Mouse (Mus musculus) brain, embryonic 14.5 days (tissue): ENCODE data around the gene Ackr2. TPM values are rescaled to one million over a fixed set of nuclear protein-coding genes. Genes with fewer than 3 reads are reported as not detected.

Experiments
- DNase-seq: peaks from one replicate; pipeline ENCODE4 v3.0.0-alpha.2; 2011; ENCODE audit warnings: low read depth
- CTCF ChIP-seq: fragments of 200-500 bp; IDR thresholded peaks from 2 replicates; pipeline ENCODE4 v1.5.1; 2012; ENCODE audit warnings: inconsistent platforms, mild to moderate bottlenecking, moderate library complexity, borderline replicate concordance; ENCODE audit not compliant: insufficient read depth, insufficient read length; ENCODE audit errors: extremely low read depth
- POLR2A ChIP-seq: fragments of 200-500 bp; IDR thresholded peaks from 2 replicates; pipeline ENCODE4 v1.6.1; 2012; ENCODE audit warnings: mild to moderate bottlenecking, inconsistent platforms, borderline replicate concordance; ENCODE audit not compliant: poor library complexity, insufficient read depth, insufficient read length, severe bottlenecking; ENCODE audit errors: extremely low read depth
- polyA plus RNA-seq: library from polyadenylated mRNA; depleted of rRNA; stranded (reverse); fragments of >200 nt; gene quantifications from 2 replicates; pipeline ENCODE4 v1.2.3, GENCODE M21; 2012; rRNA removed

Gene Ackr2
- 2.1 TPM in 2 replicates for polyA plus RNA-seq

DNA sequence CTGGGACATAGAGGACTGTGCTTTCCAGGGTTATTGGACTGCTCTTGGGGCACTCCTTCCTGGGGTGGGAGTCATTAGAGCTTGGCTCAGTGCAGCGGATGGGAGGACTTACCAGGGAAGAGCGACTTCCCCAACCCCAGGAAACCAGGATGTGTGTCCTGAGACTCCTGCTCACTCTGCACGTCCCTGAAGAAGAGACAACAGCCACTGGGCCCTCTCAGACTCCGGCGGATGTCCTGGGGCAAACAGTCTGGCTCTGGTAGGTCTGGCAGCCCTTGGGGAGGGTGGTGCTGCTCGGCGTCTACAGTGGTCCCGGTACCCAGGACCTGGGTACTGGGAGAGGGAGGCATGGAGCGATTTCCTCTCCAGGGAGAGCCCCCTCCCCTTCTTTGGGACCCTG is at the start of gene Ackr2:
Gene Ackr2 (plus strand): TSS at position 111 of the 400 bp plus-strand sequence.
- no peak for DNase-seq
- no peak for TF ChIP-seq POLR2A
- no peak for TF ChIP-seq CTCF

DNA sequence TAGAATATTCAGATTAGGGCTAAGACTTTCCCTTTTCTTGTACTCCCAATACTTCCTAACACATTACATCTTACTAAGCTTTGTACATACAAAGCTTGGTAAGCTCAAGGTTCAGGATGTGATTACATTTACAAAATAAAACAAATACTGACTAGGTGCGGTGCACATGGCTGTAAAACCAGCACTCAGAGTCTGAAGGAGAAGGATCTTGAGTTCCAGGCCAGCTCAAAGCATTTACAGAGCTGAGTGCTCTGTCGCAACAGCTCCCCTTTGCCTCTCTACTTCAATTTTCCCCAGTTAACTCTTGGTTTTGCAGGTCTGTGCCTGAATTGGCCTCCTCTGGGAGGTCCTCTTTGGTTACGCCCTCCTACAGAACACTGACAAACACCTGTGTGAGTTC is 43.9 kb upstream of the Ackr2 start:
- DNase-seq, result no peak
- no peak for TF ChIP-seq POLR2A
- no peak for TF ChIP-seq CTCF

DNA sequence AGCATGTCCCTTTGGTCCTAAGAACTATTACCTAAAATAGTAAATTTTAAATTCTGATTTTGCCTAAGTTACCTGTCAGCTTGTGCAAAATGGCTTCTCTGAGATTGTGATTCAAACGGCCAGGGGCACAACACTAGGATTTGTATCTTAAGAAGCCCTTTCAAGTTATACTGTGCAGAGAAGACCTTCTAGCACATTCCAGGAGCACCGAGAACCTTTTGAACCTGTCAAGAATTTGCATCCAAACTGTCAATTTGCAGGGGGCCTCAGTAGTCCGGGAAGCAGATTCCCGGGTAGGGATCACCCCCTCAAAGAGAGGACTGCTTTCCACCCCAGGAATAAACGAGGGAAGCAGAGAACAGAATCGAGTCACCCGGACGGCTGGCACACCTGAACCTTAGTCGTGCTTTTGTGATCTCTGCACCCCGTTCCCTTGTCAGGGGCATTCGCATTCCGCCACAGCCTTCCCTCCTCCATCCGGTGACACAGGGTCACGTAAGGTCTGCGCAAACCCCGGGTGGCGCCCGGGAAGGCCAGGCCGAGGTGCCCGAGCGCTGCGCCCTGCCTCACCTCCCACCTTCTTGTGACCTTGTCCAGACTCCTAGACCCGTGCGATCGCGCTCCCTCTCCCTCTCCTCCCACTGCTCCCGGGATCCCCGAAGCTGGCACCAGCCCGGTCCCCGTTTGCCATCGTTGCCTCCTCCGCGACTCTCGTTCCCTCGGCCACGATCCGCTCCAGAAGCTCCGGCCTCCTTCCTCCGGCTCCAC is 41.3 kb upstream of the Ackr2 start:
- peak; percentile 30 for DNase-seq
- TF ChIP-seq POLR2A (no peak), CTCF (no peak)

DNA sequence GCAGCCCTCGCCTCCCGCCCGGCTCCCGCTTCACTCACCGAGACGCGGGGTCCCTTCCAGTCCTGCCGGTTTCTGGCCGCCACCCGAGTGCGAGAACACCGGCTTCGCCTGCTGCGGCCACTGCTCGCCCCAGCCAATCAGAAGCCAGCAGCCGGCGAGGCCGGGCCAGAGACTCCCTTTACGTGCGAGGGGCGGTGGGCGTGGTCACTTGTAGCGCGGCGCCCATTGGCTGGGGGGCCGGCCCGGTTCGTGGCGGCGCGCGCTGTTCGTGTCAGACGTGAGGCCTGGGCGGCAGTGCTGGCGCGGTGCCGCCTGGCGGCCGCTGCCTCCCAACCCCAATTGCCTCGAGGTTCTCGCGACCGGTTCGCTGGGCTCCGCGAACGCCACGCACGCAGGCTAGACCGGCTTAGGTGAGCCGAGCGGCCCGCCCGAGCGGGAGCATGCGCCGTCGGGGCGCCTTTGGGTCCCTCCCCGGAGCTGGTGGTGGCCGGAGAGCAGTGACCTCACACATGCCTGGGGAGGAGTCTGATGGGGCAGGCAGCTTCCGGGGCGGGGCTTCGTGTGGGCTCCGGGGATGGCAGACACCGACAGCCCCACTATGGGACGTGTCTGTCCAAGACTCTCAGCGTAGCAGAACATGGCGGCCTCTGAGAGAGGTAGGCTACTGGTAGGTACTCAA is 40.5 kb upstream of the Ackr2 start:
- DNase-seq, result peak; percentile 99
- TF ChIP-seq CTCF (peak; percentile 34; the same call in 1 of the 2 replicates), POLR2A (peak; percentile 63)

DNA sequence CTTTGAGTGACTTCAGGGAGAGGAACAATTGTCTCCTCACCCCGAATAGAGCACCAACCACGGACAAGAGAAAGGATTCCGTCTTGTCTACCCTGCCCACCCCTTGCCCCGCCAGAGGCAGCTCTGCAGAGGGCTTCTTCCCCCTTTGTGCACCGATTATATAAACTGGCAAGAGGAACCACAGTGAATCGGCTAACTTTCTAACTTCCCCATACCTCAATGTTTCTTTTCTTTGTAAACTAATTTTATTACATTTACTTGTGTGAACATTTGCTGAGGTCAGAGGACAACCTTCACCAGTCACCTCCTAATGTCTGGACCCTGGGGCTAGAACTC is 40.0 kb upstream of the Ackr2 start, which contains the start of gene Higd1a:
Gene Higd1a (minus strand): TSS at position 210 of the 336 bp plus-strand sequence.
- DNase-seq, result no peak
- TF ChIP-seq CTCF (no peak), POLR2A (no peak)

DNA sequence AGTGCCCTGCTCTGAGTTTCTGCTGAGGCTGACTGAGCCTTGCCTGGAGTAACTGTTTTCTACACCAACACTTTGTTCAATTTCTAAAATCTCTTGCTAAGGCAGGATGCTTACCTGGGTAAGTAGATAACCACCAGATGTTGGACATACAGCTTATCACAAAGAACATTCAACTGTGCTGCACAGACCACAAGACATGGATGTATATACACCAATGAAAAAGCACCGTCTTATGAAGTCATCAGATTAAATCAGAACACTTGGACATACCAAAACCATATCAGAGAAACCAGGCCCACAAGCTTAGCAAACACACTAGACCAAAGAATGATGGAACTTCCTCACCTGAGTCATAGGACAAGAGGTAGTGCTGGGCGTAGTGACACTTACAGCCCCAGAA is 38.8 kb upstream of the Ackr2 start:
- no peak for DNase-seq
- TF ChIP-seq POLR2A (no peak), CTCF (no peak)

DNA sequence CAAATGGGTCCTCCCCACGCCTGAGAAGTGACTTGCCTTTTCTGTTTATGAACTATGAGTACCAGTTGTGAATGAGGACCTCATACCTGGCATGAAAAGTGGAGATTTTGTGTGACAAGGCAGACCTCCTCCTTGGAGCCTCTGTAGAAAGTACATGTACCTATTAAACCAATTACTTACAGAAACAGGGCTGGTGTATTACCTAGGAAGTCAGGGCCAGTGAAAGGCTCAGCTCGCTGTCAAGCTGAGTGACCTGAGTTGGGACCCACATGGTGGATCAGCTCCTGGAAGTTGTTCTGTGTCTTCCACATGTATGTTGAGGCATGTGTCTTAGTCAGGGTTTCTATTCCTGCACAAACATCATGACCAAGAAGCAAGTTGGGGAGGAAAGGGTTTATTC is 37.2 kb upstream of the Ackr2 start:
- TF ChIP-seq POLR2A, result no peak
- no peak for TF ChIP-seq CTCF
- no peak for DNase-seq

DNA sequence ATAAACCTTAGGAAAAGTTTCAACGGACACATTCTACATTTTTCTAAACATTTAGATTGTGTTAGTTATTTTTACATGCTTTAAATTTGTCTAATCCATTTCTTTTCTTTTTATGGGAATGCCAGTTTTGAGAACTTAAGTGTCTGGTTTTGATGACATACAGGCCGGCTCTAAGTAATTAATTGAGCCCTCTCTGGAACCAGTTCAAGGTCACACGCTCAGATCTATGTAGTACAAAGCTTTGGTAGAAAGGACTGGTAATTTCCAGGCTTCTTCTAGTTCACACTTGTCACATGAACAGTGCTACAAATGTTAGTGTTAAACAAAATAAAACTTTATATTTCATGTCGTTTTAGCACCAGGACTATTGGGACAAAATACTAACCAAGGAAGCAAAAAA is 33.3 kb upstream of the Ackr2 start:
- DNase-seq, result no peak
- TF ChIP-seq CTCF (no peak), POLR2A (no peak)

DNA sequence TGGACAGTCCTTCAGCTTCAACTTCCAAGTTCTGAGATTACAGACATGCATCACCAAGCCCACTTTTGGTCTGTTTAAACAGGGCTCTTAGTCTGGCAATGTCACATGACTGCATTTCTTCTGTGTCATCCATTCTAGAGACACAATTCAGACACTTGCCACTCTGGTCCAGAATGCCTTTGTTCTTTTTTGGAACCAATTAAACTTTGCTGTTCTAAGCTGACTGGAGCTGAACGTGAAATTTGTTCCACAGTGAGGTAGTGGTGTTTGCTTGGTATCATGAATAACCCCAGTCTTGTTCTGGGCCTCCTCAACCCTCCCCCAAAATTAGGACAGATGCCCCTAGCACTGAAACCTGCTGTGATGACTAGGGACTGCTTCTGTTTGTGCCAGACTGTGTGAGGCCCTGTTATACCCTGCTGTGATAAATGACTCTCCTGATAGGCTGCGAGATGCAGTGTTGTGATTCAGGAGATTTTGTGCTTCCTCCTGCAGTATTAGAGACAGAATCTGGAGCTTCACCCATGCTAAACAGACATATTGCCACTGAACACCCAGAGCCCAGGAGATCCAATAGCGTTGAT is 32.6 kb upstream of the Ackr2 start:
- peak; percentile 44 for DNase-seq
- TF ChIP-seq CTCF (no peak), POLR2A (no peak)

DNA sequence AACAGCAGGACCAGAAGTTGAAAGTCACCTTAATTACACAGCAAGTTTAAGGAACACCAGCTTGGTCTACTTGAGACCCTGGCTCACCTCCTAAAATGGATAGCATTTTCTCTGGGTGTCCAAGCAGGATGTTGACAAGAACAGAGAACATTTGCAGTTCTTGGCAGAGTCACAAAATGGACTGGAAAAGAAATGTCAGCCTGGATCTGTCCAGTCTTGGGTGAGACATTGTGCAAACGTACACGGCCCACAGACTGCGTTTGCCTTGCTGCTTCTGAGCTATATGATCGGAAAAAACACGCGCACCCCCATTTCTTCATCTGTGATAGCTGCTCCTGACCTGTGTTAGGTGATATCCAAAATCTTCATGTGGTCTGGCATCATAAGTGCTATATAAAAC is 30.5 kb upstream of the Ackr2 start:
- TF ChIP-seq CTCF (no peak), POLR2A (no peak)
- DNase-seq, result no peak

DNA sequence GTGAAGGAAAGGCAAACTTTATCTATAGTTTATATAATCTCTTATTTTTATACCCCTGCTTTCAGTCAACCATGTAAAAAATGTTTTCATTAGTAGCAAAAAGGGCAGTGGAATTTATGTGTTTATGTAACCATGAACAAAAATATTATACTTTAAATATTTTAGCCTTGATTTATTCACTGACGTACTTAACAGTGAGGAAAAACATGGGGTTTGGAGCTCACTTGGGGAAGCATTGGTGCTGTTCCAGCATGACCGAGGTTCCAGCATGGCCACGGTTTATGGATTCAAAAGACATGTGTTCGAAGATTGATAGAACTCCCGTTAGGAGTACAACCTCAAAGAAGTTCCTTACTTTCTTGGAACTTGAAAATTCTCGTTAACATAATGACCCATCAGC is 29.9 kb upstream of the Ackr2 start:
- DNase-seq, result no peak
- TF ChIP-seq POLR2A (no peak), CTCF (no peak)
